Mouse (Mus musculus) left cerebral cortex, postnatal 4 days (tissue): ENCODE measurements around the gene Ston1. TPM values are rescaled to one million over a fixed set of nuclear protein-coding genes. Genes with fewer than 3 reads are reported as not detected.

ENCODE experiments used
- DNase-seq: peaks from one replicate; pipeline ENCODE4 v3.0.0-alpha.2; 2022
- intact Hi-C: fragments of 180-260 bp; cut with DNase I; formaldehyde crosslinking; loops from one replicate; pipeline ENCODE4 v1.15.1; 2025
- total RNA-seq, 2 experiments: library from RNA; stranded (reverse); gene quantifications; 2 replicates each; pipeline ENCODE4 v1.2.3; 2021

Gene Ston1
- 10 to 100 TPM in 1 of 2 experiments, 1 to 10 TPM in 1; 9.1 to 11.1 TPM for total RNA-seq

DNA sequence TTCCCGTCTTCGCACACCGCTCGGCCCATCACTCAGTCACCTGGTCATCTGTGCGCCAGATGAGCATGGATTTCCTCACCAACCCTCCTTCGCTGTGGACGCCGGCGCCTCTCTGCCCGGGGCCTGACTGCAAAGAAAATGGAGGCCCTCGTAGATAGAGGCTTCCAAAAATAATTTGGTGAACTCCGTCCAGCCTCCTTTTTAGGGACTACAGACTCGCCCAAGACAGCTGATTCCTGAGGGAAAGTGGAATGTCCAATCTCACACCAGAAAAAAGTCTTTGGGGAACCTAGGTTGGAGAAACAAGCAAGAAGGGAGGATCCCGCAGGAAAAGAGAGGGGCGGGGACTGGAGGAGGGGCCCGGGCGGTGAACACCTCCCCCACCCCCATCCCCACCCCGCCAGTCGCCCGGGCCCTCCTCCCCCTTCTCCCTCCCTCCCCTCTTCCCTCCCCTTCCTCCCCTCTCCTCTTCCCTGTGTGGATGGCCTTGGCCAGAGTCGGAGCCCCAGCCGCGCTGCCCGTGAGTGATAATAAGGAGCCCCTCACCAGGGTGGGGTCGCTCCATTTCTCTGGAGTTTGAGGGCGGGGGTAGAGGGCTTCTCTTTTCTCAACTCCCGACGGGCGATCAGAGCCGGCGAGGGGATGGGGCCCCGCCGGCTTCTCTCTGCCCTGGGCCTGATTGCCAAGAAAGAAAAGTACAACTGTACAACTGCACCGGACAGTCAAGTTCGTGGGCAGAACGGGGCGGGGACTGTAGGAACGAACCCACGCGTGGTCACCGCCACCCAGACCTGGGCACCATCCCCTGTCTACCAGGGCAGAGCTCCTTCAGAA lies at the start of gene Ston1:
Gene Ston1 (plus strand): TSS at position 463 of the 834 bp plus-strand sequence.
- DNase-seq = peak; percentile 86
- intact Hi-C loops = no loop called here

DNA sequence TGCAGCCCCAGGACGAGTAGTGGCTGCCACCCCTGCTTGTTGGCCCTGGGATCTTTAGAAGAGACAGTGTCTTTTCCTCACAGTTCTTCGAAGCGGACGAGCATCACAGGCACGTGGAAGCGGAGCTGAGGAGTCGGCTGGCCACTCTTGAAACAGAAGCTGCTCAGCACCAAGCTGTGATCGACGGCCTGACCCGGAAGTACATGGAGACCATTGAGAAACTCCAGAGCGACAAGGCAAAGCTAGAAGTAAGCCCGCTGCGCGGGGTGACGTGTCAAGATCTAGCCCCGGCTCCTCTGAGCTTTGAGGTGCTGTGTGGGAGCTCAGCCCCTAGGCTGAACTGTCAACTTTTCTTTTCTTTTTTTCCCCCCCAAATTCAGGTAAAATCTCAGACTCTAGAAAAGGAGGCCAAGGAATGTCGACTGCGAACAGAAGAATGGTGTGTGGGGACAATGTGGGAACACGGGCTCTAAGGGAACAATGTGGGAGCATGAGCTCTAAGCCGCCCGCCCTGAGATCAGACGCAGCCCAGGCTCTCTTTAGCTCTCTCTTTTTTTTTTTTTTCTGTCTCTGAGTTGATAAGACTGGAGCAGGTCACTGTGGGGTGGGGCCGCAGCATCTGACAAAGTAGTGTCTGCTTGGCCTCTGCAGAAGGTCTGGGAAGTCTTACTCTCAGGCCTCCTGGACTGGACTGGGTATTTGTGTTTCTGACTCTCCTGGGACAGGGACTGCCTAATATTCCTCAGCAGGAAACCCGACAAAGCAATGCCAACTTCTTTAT lies 47.9 kb upstream of the Ston1 start:
- no peak for DNase-seq
- intact Hi-C loops = no loop called here

DNA sequence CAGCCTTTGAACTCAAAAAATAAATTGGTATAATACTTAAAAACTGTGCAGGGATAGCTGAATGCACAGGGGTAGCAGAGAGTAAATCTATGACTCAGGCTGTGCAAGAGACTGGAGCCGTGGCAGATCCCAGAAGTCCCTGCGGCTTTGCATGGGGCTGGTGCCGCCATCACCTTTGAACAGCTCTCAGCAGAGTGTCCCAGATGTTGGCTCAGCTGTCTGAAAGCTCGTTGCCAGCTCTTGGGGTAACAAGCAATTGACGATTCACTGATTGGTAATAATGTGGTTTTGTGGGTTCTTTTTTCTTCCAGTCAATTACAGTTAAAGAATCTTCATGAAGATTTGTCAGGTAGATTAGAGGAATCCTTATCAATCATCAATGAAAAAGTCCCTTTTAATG lies 47.1 kb upstream of the Ston1 start:
- intact Hi-C loops = no loop called here
- DNase-seq = no peak

DNA sequence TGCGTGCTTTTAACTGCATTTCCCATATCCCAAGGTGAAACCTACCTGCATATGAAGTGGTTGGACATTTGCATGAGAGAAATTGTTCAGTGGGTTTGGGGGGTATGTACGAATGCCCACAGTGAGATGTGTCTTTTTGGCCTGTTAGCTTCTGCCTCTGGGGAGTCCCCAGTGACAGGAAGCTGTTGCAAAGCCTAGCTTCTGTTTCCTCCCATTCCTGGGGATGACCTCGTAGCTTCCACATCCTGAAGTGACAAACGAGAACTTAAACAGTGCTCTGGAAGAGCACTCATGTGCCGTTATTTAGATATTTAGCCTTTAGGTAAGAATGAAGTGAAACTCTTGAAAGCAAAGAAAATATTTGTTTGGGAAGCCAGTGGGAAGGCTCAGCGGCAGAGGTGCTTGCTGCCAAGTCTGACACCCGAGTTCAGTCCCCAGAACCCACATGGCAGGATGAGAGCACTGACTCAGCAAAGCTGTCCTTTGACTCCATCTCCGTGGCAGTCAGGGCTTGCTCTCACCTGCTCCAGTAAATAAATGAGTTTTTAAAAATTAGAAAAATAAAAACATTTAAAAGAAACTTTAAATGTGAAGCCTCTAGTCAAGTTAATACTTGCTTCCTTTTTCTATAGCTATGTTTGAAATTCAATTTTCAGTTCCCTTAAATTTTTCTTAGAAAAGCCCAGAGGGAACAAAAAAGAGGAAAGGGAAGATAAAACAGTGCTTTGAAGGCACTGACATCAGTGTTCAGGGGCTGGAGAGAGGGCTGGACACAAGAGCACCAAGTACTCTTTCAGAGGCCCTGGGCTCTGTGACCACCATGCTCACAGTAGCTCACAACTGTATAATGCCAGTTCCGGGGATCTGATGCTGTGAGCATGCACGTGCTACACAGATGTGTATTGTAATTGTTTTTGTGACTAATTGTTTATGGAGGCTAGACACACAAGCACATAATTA lies 46.2 kb upstream of the Ston1 start:
- intact Hi-C loops = no loop called here
- DNase-seq = no peak

DNA sequence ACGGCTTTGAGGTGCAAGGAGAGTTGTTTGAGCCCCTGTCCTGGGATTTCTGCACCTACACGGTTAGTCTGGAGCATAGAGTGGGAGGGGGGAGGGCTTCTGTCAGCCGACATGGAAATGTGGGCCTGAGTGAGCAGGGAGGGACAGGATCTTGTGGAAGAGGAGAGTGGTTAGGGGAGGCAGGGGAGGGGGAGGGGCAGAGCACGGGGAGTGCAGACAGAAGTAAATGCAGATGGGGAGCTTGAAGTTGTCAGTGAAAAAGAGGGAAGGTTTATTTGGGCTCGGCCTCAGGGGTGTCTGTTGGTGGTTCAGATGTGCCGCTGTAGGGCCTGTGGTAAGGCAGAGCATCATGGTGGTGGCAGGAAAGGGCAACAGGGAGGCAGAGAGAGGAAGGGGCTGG lies 44.9 kb upstream of the Ston1 start:
- DNase-seq = no peak
- intact Hi-C loops = no loop called here

DNA sequence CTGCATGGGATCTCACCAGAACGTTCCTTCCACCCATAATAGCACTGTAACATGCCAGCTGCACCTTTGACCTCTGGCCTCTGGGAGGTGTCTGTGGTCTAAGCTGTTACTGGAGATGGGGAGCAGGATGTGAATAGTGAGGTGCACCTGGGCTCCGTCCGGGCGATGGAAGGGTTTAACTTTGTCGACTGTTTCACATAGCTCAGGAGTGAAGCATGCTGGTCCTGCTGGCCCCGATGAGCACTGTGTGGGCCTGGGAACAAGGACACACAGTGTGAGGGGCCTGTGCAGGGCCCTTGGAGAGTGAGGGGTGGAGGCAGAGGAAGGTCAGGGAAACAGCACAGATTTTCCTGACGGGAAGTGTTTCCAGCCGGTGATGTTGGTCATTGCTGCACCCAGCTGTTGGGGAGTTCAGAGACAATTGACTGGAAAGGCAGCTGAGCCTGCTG lies 44.5 kb upstream of the Ston1 start:
- intact Hi-C loops = no loop called here

DNA sequence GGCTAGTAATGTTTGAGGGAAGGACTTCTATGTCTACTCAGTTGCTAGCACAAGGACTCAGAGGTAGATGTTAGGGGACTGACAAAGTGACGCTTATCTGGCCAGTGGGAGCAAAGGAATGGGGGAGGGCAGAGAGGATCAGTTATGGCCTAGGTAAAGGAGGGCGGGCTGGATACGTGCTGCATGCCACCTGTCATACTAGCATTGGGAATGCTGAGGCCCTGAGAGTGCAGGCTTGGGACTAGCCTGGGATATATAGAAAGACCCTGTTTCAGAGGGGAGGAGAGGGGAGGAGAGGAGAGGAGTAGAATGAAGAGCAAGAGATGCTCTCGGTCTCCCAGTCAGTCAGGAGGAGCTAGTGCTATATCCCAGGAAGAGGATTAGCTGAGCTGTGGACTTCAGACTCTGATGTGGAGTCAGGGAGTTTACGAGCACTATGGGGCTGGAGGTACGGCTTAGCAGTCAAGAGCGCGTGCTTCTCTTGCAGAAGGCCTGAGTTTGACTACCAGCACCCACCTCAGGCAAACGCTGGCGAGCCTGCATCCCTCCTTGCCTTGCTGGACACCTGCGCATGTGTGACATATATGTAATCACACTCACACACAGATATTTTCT lies 43.9 kb upstream of the Ston1 start:
- intact Hi-C loops = no loop called here
- DNase-seq = no peak

More for the DNA sequence above, 44.5 kb upstream of the Ston1 start:
- no peak for DNase-seq

DNA sequence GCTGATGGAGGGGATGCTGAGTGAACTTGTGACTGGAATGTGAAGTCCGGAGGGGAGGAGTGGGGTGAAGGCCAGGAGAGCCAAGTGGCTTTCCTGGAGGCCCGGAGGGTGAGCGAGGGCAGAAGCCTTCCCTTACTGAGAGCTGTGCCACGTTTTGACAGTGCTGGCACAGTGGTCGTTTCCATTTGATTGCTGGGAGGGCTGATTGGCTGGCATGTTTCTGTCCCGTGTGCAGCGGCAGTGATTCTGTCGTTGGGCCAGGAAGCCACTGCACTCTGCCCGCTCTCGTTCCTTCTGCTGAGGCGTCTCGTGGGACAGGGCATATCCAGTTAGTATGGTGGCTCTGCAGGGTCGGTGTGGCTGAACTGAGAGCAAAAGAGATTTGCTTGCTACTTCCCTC lies 41.3 kb upstream of the Ston1 start:
- DNase-seq = peak; percentile 68
- intact Hi-C loops = no loop called here

DNA sequence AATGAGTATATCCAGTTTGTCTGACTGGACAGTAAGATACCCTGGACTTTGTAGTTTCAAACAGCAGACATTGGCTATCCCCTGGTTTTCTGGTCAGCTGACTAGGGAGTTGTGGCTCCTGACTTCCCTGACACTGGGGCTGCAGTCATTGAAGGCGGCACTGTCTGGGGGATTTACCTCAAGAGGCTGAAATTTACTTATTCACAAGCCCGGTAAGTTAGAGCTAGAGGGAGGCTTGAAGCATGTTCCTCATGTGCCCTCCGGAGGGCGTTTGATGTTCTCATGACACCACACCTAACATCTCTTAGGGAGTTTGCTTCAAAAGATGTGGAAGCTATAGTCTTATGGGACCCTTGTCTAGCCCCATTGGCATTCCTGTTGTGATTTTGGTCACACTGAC lies 40.8 kb upstream of the Ston1 start:
- no peak for DNase-seq
- intact Hi-C loops = no loop called here

DNA sequence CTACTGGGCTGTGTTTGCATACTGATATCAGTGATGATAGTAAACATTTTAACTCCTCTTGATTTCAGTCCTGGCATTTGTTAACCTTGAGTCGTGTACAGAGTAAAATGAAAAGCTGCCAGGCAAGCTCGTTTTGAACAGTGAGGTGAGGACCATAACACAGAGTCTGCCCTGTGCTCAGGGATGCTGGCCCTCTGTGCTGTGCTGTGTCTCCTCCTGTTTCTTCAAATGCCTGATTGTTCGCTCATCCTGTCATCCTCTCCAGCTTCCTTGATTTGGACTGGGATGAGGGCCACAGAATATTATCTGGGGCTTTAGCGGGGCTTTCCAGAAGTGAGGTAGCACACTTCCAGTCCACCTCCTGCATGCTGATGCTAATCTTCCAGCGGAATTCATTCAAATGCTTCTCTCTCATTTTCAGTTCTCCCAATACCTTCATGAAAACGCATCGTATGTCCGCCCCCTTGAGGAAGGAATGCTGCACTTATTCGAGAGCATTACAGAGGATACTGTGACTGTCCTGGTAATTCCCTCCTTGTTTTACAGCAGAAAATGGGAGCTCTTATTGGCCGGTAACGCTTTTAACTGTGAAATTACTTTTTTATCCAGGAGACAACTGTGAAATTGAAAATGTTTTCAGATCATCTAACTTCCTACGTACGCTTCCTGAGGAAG lies 39.2 kb upstream of the Ston1 start:
- DNase-seq = peak; percentile 75
- intact Hi-C loops = no loop called here

DNA sequence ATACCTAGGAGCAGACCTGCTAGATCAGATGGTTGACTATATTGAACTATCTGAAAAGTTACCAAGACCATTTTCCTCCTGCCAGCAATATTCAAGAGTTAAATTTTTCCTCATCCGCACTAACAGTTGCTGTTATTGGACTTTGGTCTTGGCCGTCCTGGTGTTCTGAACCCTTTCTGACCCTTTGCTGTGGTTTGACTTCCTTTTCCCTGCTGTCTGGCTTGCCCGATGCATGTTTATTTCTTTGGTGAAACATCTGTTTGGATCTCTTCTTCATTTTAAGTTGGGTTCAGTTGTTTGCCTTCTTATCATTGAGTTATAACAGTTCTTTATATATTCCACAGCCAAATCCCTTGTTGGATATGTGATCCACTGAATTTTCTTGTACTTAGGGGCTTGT lies 33.9 kb upstream of the Ston1 start:
- intact Hi-C loops = loop anchor here (10.0 kb wide), 1 partner anchor 71 kb away; no protein-coding TSS in a partner anchor
- no peak for DNase-seq

DNA sequence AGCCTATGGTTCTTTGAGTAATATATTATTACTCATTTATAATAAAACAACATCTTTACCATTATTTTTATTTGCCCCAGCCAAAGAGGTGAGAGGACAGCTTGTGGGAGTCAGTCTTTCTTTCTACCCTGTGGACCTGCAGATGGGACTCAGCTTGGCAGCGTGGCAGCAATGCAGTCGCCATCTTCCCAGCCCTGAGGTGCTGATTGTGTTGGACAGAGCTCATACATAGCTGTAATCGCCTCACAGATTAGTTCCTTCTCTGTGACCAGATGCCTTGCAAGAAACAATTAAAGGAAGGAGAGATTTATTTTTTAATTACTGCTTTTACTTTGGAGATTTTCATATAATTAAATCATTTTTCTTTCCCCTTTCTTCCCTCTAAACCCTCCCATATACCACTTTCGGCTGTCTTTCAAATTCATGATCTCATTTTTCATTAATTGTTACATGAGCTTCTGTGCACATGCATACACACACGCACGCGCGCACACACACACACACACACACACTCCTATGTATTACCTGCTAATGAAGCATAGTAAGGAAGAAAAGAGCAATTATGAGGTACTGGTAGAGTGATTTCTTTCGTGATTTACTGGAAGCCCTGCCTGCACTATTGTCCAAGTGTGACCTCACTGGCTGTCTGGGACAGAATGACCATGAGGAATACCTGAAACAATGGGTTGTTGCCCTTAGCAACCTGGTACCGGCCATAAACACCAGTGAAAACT lies 27.5 kb upstream of the Ston1 start:
- DNase-seq = no peak
- intact Hi-C loops = loop anchor here (10.0 kb wide), 1 partner anchor 65 kb away; no protein-coding TSS in a partner anchor

DNA sequence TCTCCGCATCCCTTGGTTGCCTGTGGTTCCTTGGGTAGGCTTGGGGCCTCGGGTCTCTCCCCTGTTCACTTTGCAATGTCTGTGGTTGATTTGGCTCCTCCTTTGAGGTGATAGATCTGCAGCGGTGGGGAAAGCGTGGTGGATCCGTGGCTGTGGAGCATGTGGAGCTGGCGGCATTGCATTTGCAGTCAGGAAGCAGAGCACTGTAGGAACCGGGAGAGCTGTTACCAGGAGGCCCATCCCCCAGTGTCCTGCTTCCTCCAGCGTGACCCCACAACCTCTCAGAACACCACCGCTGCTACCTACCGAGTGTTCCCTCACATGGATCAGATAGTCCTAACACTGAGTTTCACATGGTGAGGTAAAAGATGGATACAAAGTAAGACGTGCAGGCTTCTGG lies 26.7 kb upstream of the Ston1 start:
- intact Hi-C loops = no loop called here
- no peak for DNase-seq

DNA sequence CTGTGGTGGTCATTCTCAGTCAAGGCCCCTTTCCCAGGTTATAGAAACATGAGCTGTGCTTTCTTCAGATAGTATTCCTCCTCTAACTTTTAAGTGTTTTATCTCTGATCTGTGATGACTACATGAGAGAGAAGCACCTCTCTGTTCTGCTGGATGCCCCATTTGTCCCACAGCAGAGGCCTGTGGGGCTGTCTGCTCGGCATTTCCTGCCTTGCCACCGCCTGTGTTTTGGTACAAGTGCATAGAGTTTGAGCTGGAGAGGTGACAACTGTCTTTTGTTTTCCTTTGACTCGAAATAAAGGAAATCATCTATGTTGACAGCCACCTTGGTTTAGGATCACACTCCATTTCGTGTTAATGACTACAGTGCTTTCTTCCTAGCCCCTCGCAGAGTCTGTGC lies 22.7 kb upstream of the Ston1 start:
- DNase-seq = no peak
- intact Hi-C loops = no loop called here

DNA sequence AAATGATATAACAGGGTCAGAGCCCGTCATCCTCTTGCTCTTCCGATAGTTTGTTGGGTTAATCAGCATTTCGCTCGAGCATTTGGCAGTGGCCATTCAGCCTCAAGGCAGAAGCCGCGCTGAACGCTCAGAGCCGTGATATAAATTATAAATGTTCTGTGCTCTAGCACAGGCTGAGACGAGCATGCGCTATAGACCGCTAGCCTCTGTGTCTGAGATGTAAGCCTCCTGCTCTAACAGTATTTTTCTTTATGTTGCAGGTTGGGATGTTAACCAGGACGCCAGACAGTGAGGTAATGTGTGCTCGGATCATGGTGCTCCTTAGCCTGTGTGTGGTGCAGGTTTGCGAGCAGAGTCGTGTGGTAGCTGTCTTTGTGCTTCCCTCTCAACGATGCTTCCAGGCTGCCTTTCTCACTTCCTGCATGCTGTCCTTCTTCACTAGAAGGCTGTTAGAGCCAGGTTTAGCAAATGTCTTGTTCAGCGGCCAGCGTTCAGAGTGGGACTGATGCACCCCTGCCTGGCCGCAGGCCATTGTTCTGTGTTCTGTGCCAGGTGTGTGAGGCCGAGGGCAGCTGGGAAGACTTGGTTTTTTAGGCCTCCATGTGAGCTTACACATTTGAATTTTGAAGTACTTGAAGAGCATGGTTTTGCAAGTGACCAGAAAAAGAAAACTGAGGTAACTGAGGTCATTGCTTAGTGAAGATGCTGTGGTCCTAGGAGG lies 18.8 kb upstream of the Ston1 start:
- intact Hi-C loops = no loop called here
- DNase-seq = no peak

DNA sequence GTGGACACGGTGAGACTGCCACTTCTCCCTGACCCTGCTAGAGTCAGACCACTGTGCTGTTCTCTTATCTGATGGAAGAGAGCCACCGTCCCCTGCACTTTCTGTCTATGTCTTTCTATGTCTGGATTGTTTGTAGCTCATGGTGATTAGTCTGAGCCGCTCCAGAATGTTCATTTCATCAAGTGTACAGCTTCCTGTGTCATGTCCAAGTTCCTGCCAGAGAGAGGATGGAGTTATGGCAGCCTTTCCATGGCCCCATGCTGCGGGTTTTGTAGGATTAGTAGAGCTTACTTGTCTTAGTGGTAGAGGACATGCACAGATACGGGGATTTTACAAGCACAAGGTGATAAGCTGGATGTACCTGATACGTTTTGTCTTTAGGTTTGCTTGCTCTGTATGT lies 16.9 kb upstream of the Ston1 start:
- DNase-seq = no peak
- intact Hi-C loops = no loop called here

DNA sequence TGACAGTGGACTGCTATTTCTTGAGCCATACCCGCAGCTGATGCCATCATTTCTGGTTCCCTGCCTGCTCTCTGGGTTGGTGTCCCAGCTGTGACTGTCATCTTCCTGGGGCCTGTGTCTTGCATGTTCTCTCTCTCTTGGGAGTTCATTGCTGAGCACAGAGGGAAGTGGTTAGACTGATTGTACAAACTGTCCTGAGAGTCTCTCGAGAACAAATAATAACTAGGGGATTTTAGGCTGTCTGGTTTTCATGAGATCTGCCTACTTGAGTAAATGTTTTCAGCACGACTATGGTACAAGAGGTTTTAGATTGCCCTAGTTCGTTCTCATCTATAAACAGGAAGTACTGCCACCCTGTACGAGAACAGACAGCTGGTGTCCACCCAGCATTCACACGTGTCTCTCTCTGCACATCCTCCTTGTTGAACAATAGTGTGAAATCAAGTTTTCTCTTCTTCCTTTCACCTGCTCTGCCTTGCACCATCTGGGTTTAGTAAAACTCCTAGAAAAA lies 15.9 kb upstream of the Ston1 start:
- no peak for DNase-seq
- intact Hi-C loops = no loop called here

DNA sequence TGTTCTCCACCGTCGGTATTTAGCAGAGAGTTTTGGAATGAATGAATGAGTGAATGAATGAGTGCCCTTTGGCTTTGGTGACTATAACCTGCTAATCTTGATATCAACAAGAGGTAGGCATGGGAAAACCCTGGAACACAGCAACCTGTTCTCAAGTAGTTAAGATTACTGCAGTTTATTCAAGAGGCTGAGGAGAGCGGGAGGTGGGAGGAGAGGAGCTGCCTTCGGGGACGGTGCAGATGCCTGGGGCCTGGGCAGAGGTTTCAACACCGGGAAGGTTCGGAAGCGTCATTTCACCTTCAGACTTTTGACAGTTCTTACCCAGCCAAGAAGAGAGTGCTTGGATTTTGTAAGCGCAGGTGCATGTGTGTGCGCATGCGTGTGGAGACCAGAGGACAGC lies 14.5 kb upstream of the Ston1 start:
- DNase-seq = no peak
- intact Hi-C loops = no loop called here
